Mouse (Mus musculus) bone marrow macrophage, adult 2 months (primary cell): ENCODE data around the gene Fn1. TPM values are rescaled to one million over a fixed set of nuclear protein-coding genes. Genes with fewer than 3 reads are reported as not detected.

Source experiments
- H3K27ac ChIP-seq: 2 replicates; pipeline ENCODE4 v1.5.1; 2012; ENCODE audit warnings: low read depth, low read length; ENCODE audit not compliant: insufficient read depth
- H3K4me1 ChIP-seq: 2 replicates; pipeline ENCODE4 v1.6.1; 2012; ENCODE audit warnings: low read length; ENCODE audit not compliant: control insufficient read depth, insufficient read depth
- H3K4me3 ChIP-seq: 2 replicates; pipeline ENCODE4 v1.5.1; 2012; ENCODE audit warnings: mild to moderate bottlenecking, low read length, moderate library complexity; ENCODE audit not compliant: insufficient read depth
- CTCF ChIP-seq: IDR thresholded peaks from 2 replicates; pipeline ENCODE4 v1.5.1; 2012; ENCODE audit warnings: low read depth, mild to moderate bottlenecking, low read length, moderate library complexity
- POLR2A ChIP-seq: IDR thresholded peaks from 2 replicates; pipeline ENCODE4 v1.6.1; 2012; ENCODE audit warnings: mild to moderate bottlenecking, low read depth, low read length, borderline replicate concordance
- polyA plus RNA-seq: library from polyadenylated mRNA; stranded (reverse); fragments of >200 nt; gene quantifications from 2 replicates; pipeline ENCODE4 v1.2.4, GENCODE M21; 2012; ENCODE audit not compliant: missing spikeins, insufficient read depth, insufficient read length

The Fn1 gene
- polyA plus RNA-seq, 1 experiment = 10.9 TPM

- no peak overlapping the region for H3K27ac ChIP-seq
- TF ChIP-seq CTCF (no peak), POLR2A (no peak)
Observed at GRCm38 (mm10) chr1:71651828-71652227, 1.2 kb downstream of the Fn1 start.

GRCm38 (mm10) chr1:71651315-71651714, 1.7 kb downstream of the Fn1 start:
- TF ChIP-seq CTCF = no peak
- no peak for TF ChIP-seq POLR2A
- H3K4me1 ChIP-seq = peaks cover 3% of the 10 kb centered on the region; the same call in 1 of the 2 replicates
- no peak overlapping the region for H3K4me3 ChIP-seq
- no peak overlapping the region for H3K27ac ChIP-seq

More at GRCm38 (mm10) chr1:71651828-71652227, 1.2 kb downstream of the Fn1 start:
- H3K4me1 ChIP-seq = peaks cover 3% of the 10 kb centered on the region; the same call in 1 of the 2 replicates
- no peak overlapping the region for H3K4me3 ChIP-seq

DNA sequence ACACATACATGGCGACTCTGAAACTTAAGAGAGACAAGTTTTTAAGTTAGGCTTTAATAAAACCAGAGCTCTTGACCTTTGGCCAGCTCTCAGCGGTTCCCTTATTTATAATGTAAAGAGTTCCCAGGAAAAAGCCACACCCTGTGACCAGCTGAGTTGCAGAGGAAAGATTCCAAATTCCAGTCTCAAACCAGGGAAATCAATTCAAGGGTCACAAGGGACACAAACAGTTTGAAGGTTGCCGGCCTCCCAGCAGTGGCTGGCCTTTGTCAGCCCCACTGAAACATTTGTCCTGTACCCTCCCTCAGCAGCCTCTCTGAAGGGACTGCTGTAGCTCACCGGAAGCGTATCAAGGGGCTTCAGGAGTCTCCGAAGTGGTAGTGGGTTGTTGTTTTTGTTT, 2.3 kb downstream of the Fn1 start:
- H3K27ac ChIP-seq = no peak overlapping the region
- no peak overlapping the region for H3K4me3 ChIP-seq
- no peak for TF ChIP-seq CTCF
- TF ChIP-seq POLR2A = no peak
- H3K4me1 ChIP-seq = peaks cover 3% of the 10 kb centered on the region; the same call in 1 of the 2 replicates

DNA sequence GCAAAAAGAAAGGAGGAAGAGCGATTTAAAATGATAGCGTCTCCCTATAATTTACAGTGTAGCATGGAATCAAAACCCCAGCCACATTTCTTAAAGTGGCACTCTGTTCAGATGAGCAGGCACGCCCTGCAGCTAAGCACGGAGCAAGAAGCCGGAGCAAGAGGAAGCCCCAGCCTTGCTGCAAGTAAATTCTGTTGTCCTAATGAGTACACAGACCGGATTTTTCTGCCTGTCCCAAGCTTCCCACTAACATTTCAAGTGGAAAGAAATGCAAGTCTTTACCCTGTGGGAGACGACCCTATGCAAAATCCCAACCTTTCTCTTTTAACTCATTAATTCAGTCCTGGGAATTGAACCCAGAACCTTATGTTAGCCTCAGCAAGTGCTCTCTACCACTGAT, 4.8 kb downstream of the Fn1 start:
- no peaks in the 10 kb centered on the region for H3K4me1 ChIP-seq
- TF ChIP-seq CTCF (no peak), POLR2A (no peak)
- H3K27ac ChIP-seq = no peak overlapping the region
- H3K4me3 ChIP-seq = no peak overlapping the region

GRCm38 (mm10) chr1:71646774-71647173, 6.2 kb downstream of the Fn1 start:
- no peaks in the 10 kb centered on the region for H3K4me1 ChIP-seq
- no peak overlapping the region for H3K4me3 ChIP-seq
- H3K27ac ChIP-seq = no peak overlapping the region
- TF ChIP-seq CTCF (no peak), POLR2A (no peak)

- TF ChIP-seq CTCF (no peak), POLR2A (no peak)
- Histone ChIP-seq H3K27ac (no peak overlapping the region), H3K4me3 (no peak overlapping the region), H3K4me1 (no peaks in the 10 kb centered on the region)
Observed at GRCm38 (mm10) chr1:71645999-71646398, 7.0 kb downstream of the Fn1 start.

DNA sequence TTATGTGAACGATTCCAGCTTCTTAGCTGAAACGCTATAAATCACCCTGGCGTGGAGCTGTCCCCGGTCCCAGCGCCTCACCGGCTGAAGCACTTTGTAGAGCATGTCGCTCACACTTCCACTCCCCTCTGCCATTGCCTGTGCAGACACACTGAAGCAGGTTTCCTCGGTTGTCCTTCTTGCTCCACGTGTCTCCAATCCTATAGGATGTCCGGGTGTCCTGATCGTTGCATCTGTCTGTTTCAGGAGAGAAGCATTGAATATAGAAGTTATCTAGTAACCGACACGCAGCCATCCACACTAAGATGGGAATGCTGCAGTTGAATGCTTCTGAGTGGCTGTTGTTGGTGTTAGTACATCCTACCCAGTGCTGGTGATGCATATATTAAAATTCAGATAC, 7.5 kb downstream of the Fn1 start:
- no peak overlapping the region for H3K4me3 ChIP-seq
- H3K4me1 ChIP-seq = no peaks in the 10 kb centered on the region
- H3K27ac ChIP-seq = no peak overlapping the region
- TF ChIP-seq CTCF (no peak), POLR2A (no peak)

DNA sequence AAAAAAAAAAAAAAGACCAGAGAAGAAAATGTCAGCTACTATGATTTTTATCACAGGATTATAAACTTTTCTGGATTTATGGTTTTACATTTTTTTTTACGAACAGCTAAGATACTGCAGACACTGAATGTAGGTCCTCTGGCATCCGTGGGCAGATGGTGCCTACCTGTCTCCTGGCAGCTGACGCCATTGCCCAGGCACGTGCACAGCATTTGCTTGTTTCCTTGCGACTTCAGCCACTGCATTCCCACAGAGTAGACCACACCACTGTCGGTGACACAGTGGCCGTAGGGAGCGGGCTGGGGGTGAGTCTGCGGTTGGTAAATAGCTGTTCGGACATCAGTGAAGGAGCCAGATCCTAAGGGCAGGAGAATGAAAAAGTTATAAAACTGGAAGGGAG, 10.2 kb downstream of the Fn1 start:
- H3K4me1 ChIP-seq = no peaks in the 10 kb centered on the region
- TF ChIP-seq POLR2A (no peak), CTCF (no peak)
- H3K27ac ChIP-seq = no peak overlapping the region
- H3K4me3 ChIP-seq = no peak overlapping the region

- Histone ChIP-seq H3K27ac (no peak overlapping the region), H3K4me1 (no peaks in the 10 kb centered on the region), H3K4me3 (no peak overlapping the region)
- TF ChIP-seq CTCF (no peak), POLR2A (no peak)
Observed at GRCm38 (mm10) chr1:71641206-71641605, 11.8 kb downstream of the Fn1 start.

- Histone ChIP-seq H3K27ac (no peak overlapping the region), H3K4me3 (no peak overlapping the region), H3K4me1 (no peaks in the 10 kb centered on the region)
- no peak for TF ChIP-seq POLR2A
- TF ChIP-seq CTCF = no peak
Observed at GRCm38 (mm10) chr1:71640157-71640556, 12.8 kb downstream of the Fn1 start.

- TF ChIP-seq CTCF = no peak
- no peak for TF ChIP-seq POLR2A
- no peak overlapping the region for H3K4me3 ChIP-seq
- H3K27ac ChIP-seq = no peak overlapping the region
- H3K4me1 ChIP-seq = no peaks in the 10 kb centered on the region
Observed at GRCm38 (mm10) chr1:71636665-71637064, 16.3 kb downstream of the Fn1 start.

- Histone ChIP-seq H3K4me3 (no peak overlapping the region), H3K4me1 (no peaks in the 10 kb centered on the region), H3K27ac (no peak overlapping the region)
- TF ChIP-seq POLR2A = no peak
- TF ChIP-seq CTCF = no peak
Observed at GRCm38 (mm10) chr1:71636116-71636515, 16.9 kb downstream of the Fn1 start.
